Mouse (Mus musculus) hindbrain, embryonic 11.5 days (tissue): Measurements from ENCODE around the gene Gpi1. TPM values are rescaled to one million over a fixed set of nuclear protein-coding genes. Genes with fewer than 3 reads are reported as not detected.
A peak's percentile ranks its signal among the peaks of the same experiment; 100 is the strongest.

Source experiments
- ATAC-seq: fragments of 200-750 bp; cut with Nextera tagmentation; 2 replicates; pipeline ENCODE4 v1.8.0; 2017; ENCODE audit warnings: mild to moderate bottlenecking, moderate TSS enrichment, moderate library complexity; ENCODE audit not compliant: low FRiP score
- DNase-seq: peaks from one replicate; pipeline ENCODE4 v3.0.0-alpha.2; 2015; ENCODE audit warnings: low spot score
- H3K27ac ChIP-seq: fragments of 300-500 bp; sonication (generic); 2 replicates; pipeline ENCODE4 v1.5.1; 2014; ENCODE audit warnings: mild to moderate bottlenecking, low read depth, low read length
- H3K27me3 ChIP-seq: fragments of 300-500 bp; sonication (generic); 2 replicates; pipeline ENCODE4 v1.6.1; 2014; ENCODE audit warnings: mild to moderate bottlenecking, low read length, moderate library complexity, mixed read lengths; ENCODE audit not compliant: control insufficient read depth, insufficient read depth
- H3K36me3 ChIP-seq: fragments of 300-500 bp; sonication (generic); 2 replicates; pipeline ENCODE4 v1.6.1; 2014; ENCODE audit warnings: mild to moderate bottlenecking, low read length, moderate library complexity, mixed read lengths; ENCODE audit not compliant: control insufficient read depth, insufficient read depth
- H3K4me1 ChIP-seq: fragments of 300-500 bp; sonication (generic); replicated peaks from 2 replicates; pipeline ENCODE4 v1.6.1; 2014; ENCODE audit warnings: low read length, mixed read lengths; ENCODE audit not compliant: control insufficient read depth, insufficient read depth
- H3K4me2 ChIP-seq: fragments of 300-500 bp; sonication (generic); replicated peaks from 2 replicates; pipeline ENCODE4 v1.6.1; 2014; ENCODE audit warnings: mild to moderate bottlenecking, low read depth, low read length
- H3K4me3 ChIP-seq: fragments of 300-500 bp; sonication (generic); 2 replicates; pipeline ENCODE4 v1.5.1; 2014; ENCODE audit warnings: low read depth, low read length
- H3K9ac ChIP-seq: fragments of 300-500 bp; sonication (generic); 2 replicates; pipeline ENCODE4 v1.6.1; 2014; ENCODE audit warnings: low read depth, low read length
- H3K9me3 ChIP-seq: fragments of 300-500 bp; sonication (generic); 2 replicates; pipeline ENCODE4 v1.6.1; 2016; ENCODE audit warnings: low read length; ENCODE audit not compliant: control insufficient read depth
- WGBS: fragments of 180-500 bp; shearing (Covaris S2); extraction: QIAGEN DNeasy Blood & Tissue Kit; methylation state at CpG from one replicate; pipeline ENCODE4 v1.1.7; 2014; 5-methylcytosine and 5-hydroxymethylcytosine counted together
- polyA plus RNA-seq: library from polyadenylated mRNA; unstranded; fragments of >200 nt; fragmentation: Nextera tagmentation; extraction: Ambion mirVana; gene quantifications from 2 replicates; pipeline ENCODE4 v1.2.1, GENCODE M21; 2014

The Gpi1 gene
- polyA plus RNA-seq, 1 experiment from 2014 or later: 267 TPM

DNA sequence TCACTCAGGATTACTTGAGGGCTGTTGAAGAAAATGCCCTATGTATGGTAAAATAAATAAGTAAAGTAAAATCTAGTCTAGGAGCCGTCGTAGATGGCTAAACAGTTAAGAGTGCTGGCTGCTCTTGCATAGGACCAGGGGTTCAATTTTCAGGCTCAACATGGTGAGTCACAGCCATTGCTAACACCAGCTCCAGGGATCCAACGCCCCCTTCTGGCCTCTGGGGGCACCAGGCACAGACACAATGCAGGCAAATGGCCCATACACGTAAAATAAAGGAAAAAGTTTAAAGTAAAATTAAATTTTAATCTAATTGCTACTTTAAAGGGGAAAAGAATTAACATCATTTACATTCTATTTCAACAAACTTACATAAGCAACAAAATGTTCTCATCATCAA lies 63.3 kb downstream of the Gpi1 start:
- peak; percentile 54 for DNase-seq
- WGBS: 56% methylated on average over 4 of the region's 4 CpGs
- Histone ChIP-seq H3K9ac (no peak overlapping the region), H3K36me3 (peaks cover 9% of the 10 kb centered on the region; the same call in 1 of the 2 replicates), H3K27ac (no peak overlapping the region), H3K9me3 (no peaks in the 10 kb centered on the region), H3K27me3 (no peaks in the 10 kb centered on the region), H3K4me1 (no peaks in the 10 kb centered on the region), H3K4me2 (0 out of 2 replicates have a peak overlapping the region, but pooled peaks have one; percentile 7), H3K4me3 (no peak overlapping the region)
- no peak for ATAC-seq

DNA sequence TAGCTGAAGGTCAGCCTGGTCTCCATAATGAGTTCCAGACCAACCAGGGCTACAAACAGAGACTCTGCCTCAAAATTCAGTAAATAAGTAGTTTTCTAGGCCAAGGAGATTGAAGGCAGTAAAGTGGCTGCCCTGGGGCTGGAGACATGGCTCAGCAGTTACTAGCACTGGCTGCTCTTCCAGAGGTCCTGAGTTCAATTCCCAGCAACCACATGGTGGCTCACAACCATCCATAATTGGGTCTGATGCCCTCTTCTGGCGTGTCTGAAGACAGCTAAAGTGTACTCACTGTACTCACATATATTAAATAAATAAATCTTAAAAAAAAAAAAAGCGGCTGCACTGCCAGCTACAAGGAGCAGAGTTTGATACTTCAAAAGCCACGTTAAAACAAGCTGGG lies 64.1 kb downstream of the Gpi1 start:
- no peak for ATAC-seq
- H3K4me3 ChIP-seq: no peak overlapping the region

DNA sequence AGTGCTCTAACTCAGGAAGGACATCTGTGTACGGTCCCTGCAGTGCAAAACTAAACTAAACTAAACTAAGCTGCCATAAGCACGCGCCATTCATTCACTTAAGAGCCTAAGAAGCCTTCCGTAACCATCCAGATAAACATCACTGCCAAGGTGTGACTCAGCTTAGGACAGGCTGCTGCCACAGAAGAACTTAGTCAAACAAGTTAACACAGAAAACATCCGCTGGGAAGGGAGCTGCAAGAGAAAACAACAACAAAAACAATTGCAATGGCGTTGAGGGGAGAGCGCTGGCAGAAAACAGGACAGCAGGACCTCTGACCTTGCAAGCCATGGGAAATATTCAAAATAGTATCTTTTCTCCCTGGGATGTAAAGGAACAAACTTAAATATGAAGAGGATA lies 65.5 kb downstream of the Gpi1 start:
- DNase-seq: no peak
- no peaks in the 10 kb centered on the region for H3K4me1 ChIP-seq
- peaks cover 15% of the 10 kb centered on the region; the same call in 1 of the 2 replicates for H3K36me3 ChIP-seq
- no peak overlapping the region for H3K9ac ChIP-seq
- no peaks in the 10 kb centered on the region for H3K9me3 ChIP-seq
- H3K27ac ChIP-seq: no peak overlapping the region
- H3K27me3 ChIP-seq: no peaks in the 10 kb centered on the region
- no peak overlapping the region for H3K4me2 ChIP-seq
- no peak overlapping the region for H3K4me3 ChIP-seq
- 95% methylated on average over 7 of the region's 7 CpGs for WGBS
- ATAC-seq: no peak

More for the DNA sequence above, 64.1 kb downstream of the Gpi1 start:
- WGBS: 80% methylated on average over 3 of the region's 3 CpGs
- Histone ChIP-seq H3K27ac (no peak overlapping the region), H3K4me1 (no peaks in the 10 kb centered on the region), H3K9me3 (no peaks in the 10 kb centered on the region), H3K4me2 (no peak overlapping the region), H3K9ac (no peak overlapping the region), H3K27me3 (no peaks in the 10 kb centered on the region), H3K36me3 (peaks cover 9% of the 10 kb centered on the region; the same call in 1 of the 2 replicates)
- no peak for DNase-seq

DNA sequence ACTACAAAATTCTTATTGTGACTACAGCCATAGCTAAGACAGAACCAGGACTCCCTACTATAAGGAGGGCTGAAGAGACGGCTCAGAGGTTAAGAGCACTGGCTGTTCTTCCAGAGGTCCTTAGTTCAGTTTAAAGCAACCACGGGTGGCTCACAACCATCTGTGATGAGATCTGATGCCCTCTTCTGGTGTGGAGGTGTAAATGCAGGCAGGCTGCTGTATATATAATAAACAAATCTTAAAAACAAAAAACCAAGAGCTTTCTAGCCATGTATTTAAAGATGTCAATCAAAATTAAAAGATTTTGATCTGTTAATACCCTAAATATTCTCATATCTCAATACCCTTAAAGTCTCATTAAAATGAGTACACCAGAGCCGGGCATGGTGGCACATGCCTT lies 71.0 kb downstream of the Gpi1 start:
- Histone ChIP-seq H3K4me3 (no peak overlapping the region), H3K36me3 (peaks cover 26% of the 10 kb centered on the region), H3K9me3 (no peaks in the 10 kb centered on the region), H3K4me1 (no peaks in the 10 kb centered on the region), H3K27ac (no peak overlapping the region), H3K9ac (no peak overlapping the region), H3K4me2 (no peak overlapping the region), H3K27me3 (no peaks in the 10 kb centered on the region)
- WGBS: 94% methylated on average over 3 of the region's 3 CpGs
- ATAC-seq (no peak), DNase-seq (no peak)

DNA sequence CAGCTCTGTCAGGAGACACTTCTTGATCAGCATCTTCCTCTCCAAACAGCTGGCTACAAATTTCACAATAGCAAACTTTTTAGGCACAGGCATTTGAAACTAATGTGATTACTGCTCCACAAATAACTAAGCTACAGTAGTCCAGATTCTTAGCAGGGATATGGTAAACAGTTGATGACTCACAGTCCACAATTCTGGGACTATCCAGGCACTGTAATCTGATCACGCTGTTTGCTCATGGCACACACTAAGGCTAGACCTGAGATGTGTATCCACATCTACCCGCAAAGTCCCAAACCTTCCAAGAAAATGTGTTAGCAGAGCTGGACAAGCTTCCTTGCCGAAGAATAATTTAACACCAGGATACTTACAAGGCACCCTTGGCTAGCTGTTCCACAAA lies 72.1 kb downstream of the Gpi1 start:
- Histone ChIP-seq H3K27ac (no peak overlapping the region), H3K4me3 (no peak overlapping the region), H3K36me3 (peaks cover 21% of the 10 kb centered on the region), H3K9ac (no peak overlapping the region), H3K9me3 (no peaks in the 10 kb centered on the region), H3K4me1 (no peaks in the 10 kb centered on the region), H3K4me2 (no peak overlapping the region), H3K27me3 (no peaks in the 10 kb centered on the region)
- WGBS: 98% methylated on average over 3 of the region's 3 CpGs
- DNase-seq (no peak), ATAC-seq (no peak)

Other genes starting within 250 kb of the Gpi1 start
- gene Scgb2b27, start 216.4 kb downstream of the Gpi1 start, polyA plus RNA-seq: not detected in 2 replicates
- not detected in 2 replicates for gene Scgb1b27, start 208.9 kb downstream of the Gpi1 start, polyA plus RNA-seq
- not detected in 2 replicates for gene Scgb1b30, start 134.9 kb downstream of the Gpi1 start, polyA plus RNA-seq
- 4.0 TPM in 2 replicates for gene Wtip, start 97.1 kb downstream of the Gpi1 start, polyA plus RNA-seq
- gene Uba2, start 60.7 kb downstream of the Gpi1 start, polyA plus RNA-seq: 256 and 268 TPM in 2 replicates
- gene Pdcd2l, start 33.7 kb downstream of the Gpi1 start, polyA plus RNA-seq: 63.8 and 79.6 TPM in 2 replicates
- 1.1 TPM in 1 of 2 replicates, not detected in the other for gene Gm6096, start 20.7 kb upstream of the Gpi1 start, polyA plus RNA-seq
- gene 4931406P16Rik, start 83.2 kb upstream of the Gpi1 start, polyA plus RNA-seq: 28.5 and 40.3 TPM in 2 replicates
- gene Lsm14a, start 163.0 kb upstream of the Gpi1 start, polyA plus RNA-seq: 67.8 and 68.1 TPM in 2 replicates